In genomic region chr13:29388918-29389317, GRCm38 (mm10) we compare ENCODE assay signal across 12 mouse cellular contexts.
"Had no signal": no experiment of that assay in that cellular context is flagged by ENCODE, and none has a peak within 500 bp of the region (broad histone marks: within the 10 kb centered on the region; RNA-seq: fewer than 3 reads in every experiment).

No protein-coding gene starts in this region.

- H3K4me3 ChIP-seq: left cerebral cortex, adult 2 months; liver, embryonic 13.5 days had no signal

- H3K36me3 ChIP-seq: liver, embryonic 13.5 days had no signal

- H3K9ac ChIP-seq: liver, embryonic 13.5 days had no signal

- H3K27me3 ChIP-seq: liver, embryonic 13.5 days had no signal

- H3K27ac ChIP-seq: left cerebral cortex, adult 2 months; liver, embryonic 13.5 days had no signal

- H3K9me3 ChIP-seq: liver, embryonic 13.5 days had no signal

- H3K4me2 ChIP-seq: liver, embryonic 13.5 days; midbrain, embryonic 11.5 days had no signal

- DNase-seq: kidney, postnatal 10 days; kidney, postnatal 36 days; layer of hippocampus, postnatal 36 days; liver, embryonic 13.5 days; lung, adult 2 months; lung, postnatal 14 days; lung, postnatal 4 days; midbrain, embryonic 14.5 days; thymus, adult 18-20 months; thymus, postnatal 36 days had no signal

- H3K4me1 ChIP-seq: liver, embryonic 13.5 days had no signal
